Mouse (Mus musculus) ES-E14 (cell line): ENCODE measurements around the gene Palm.

Experiments used
- CHD2 ChIP-seq: IDR thresholded peaks from 2 replicates; pipeline ENCODE4 v1.6.1; 2014; ENCODE audit warnings: mild to moderate bottlenecking, low read depth, low read length, inconsistent platforms
- MAFK ChIP-seq: IDR thresholded peaks from 2 replicates; pipeline ENCODE4 v1.6.1; 2014; ENCODE audit warnings: mild to moderate bottlenecking, low read depth, low read length, inconsistent platforms; ENCODE audit not compliant: insufficient read depth
- ZNF384 ChIP-seq: IDR thresholded peaks from 2 replicates; pipeline ENCODE4 v1.6.1; 2012; ENCODE audit warnings: low read depth, low read length, inconsistent platforms

DNA sequence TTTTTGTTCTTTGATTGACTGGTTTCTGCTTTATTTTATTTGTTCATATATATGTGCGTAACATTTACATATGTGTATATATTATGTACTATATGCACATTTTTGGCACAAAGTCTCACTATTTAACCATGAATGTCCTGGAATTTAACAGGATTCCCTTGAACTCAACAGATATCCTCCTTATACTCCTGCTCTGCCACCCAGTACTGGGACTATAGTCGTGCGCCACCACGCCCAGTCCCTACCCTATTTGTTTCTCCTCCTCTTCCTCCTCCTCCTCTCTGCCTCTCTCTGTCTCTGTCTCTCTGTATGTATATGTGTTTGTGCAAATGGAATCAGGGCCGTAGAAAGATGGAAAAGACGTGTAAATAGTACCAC is 46.6 kb upstream of the Palm start:
- TF ChIP-seq MAFK (no peak), CHD2 (no peak), ZNF384 (no peak)
